Mouse (Mus musculus) neural tube, embryonic 11.5 days (tissue): ENCODE measurements at regions not wholly inside any gene's neighbourhood (a gene's known extent, or its start where the extent isn't known, plus 50 kb on each side); places are given as distances from the start of the nearest gene placed in this dataset.
A peak's percentile ranks its signal among the peaks of the same experiment; 100 is the strongest.

ENCODE experiments used
- ATAC-seq: fragments of 200-750 bp; cut with Nextera tagmentation; 2 replicates; pipeline ENCODE4 v1.8.0; 2017; ENCODE audit warnings: moderate number of reproducible peaks, mild to moderate bottlenecking, moderate TSS enrichment, moderate library complexity; ENCODE audit not compliant: insufficient read depth, low FRiP score, low TSS enrichment
- DNase-seq: peaks from one replicate; pipeline ENCODE4 v3.0.0-alpha.2; 2015; ENCODE audit warnings: low spot score
- H3K27ac ChIP-seq: fragments of 300-500 bp; sonication (generic); 2 replicates; pipeline ENCODE4 v1.5.1; 2014; ENCODE audit warnings: low read depth, mild to moderate bottlenecking, low read length
- H3K27me3 ChIP-seq: fragments of 300-500 bp; sonication (generic); 2 replicates; pipeline ENCODE4 v1.6.1; 2014; ENCODE audit warnings: mild to moderate bottlenecking, low read length, mixed read lengths; ENCODE audit not compliant: control insufficient read depth, insufficient read depth
- H3K36me3 ChIP-seq: fragments of 300-500 bp; sonication (generic); 2 replicates; pipeline ENCODE4 v1.6.1; 2014; ENCODE audit warnings: mild to moderate bottlenecking, low read length, moderate library complexity, mixed read lengths; ENCODE audit not compliant: control insufficient read depth, insufficient read depth
- H3K4me1 ChIP-seq: fragments of 300-500 bp; sonication (generic); 2 replicates; pipeline ENCODE4 v1.6.1; 2014; ENCODE audit warnings: low read length, mixed read lengths; ENCODE audit not compliant: control insufficient read depth, insufficient read depth
- H3K4me2 ChIP-seq: fragments of 300-500 bp; sonication (generic); 2 replicates; pipeline ENCODE4 v1.6.1; 2014; ENCODE audit warnings: low read depth, mild to moderate bottlenecking, moderate library complexity
- H3K4me3 ChIP-seq: fragments of 300-500 bp; sonication (generic); 2 replicates; pipeline ENCODE4 v1.5.1; 2014; ENCODE audit warnings: low read depth, low read length
- H3K9ac ChIP-seq: fragments of 300-500 bp; sonication (generic); 2 replicates; pipeline ENCODE4 v1.6.1; 2014; ENCODE audit warnings: mild to moderate bottlenecking, low read length
- H3K9me3 ChIP-seq: fragments of 300-500 bp; sonication (generic); 2 replicates; pipeline ENCODE4 v1.6.1; 2016; ENCODE audit warnings: low read length; ENCODE audit not compliant: control insufficient read depth
- WGBS: fragments of 180-500 bp; shearing (Covaris S2); extraction: QIAGEN DNeasy Blood & Tissue Kit; methylation state at CpG from one replicate; pipeline ENCODE4 v1.1.7; 2014; 5-methylcytosine and 5-hydroxymethylcytosine counted together

DNA sequence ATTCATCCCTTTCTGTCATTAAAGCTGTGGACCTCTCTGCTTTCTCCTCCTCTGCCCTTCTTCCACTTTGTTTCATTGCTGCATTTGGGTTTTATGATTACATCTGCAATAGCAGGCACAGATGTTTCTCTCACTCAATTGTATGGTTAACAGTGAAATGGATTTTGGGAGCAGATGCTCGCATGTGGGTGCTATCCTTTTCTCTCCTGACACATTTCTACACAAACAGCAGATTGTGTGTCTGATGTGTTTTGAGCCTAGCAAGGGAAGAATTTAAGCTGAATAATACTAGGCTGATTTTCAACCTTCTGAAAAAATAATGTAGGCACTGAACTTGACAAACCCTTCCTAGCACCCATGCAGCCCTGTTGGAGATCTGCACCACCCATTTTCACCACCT, 56.9 kb upstream of the Ldoc1 start:
- no peaks in the 10 kb centered on the region for H3K27me3 ChIP-seq
- no peaks in the 10 kb centered on the region for H3K4me1 ChIP-seq
- ATAC-seq (no peak), DNase-seq (no peak)
- H3K9ac ChIP-seq: no peak overlapping the region
- no peak overlapping the region for H3K4me2 ChIP-seq
- H3K27ac ChIP-seq: no peak overlapping the region
- H3K4me3 ChIP-seq: no peak overlapping the region
- 77% methylated on average over 1 of the region's 1 CpGs for WGBS
- H3K36me3 ChIP-seq: no peaks in the 10 kb centered on the region
- H3K9me3 ChIP-seq: no peaks in the 10 kb centered on the region

DNA sequence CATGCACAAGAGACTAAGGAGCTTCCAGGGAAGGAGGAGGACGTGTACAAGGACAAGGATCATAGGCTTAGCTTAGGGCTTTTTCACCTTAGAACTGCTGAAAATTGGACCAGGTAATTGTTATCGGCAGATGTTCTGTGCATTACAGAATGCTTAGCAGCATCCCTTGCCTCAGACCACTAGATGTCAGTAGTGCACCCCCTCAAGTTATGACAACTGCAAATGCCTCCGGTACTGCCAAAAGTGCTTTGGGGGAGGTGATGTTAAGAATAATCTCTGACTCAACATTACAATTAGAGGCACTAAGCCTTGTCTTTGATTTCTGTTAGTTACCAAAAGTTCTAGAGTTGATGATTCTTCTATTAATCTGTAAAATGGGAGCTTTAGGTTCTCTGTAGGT, 56.2 kb upstream of the Ldoc1 start:
- H3K4me2 ChIP-seq: no peak overlapping the region
- no peaks in the 10 kb centered on the region for H3K27me3 ChIP-seq
- WGBS: 49% methylated on average over 3 of the region's 3 CpGs
- H3K9me3 ChIP-seq: no peaks in the 10 kb centered on the region
- DNase-seq: peak; percentile 12
- H3K36me3 ChIP-seq: no peaks in the 10 kb centered on the region
- H3K4me3 ChIP-seq: no peak overlapping the region
- no peak overlapping the region for H3K27ac ChIP-seq
- ATAC-seq: no peak
- no peaks in the 10 kb centered on the region for H3K4me1 ChIP-seq
- H3K9ac ChIP-seq: no peak overlapping the region
